Mouse (Mus musculus) myocyte (in vitro differentiated cells): ENCODE measurements around the gene Naa38. TPM values are rescaled to one million over a fixed set of nuclear protein-coding genes. Genes with fewer than 3 reads are reported as not detected.
A peak's percentile ranks its signal among the peaks of the same experiment; 100 is the strongest.
"Not testable (repeated sequence)": the region's sequence is repeated elsewhere in the genome, so short reads cannot be mapped to it uniquely, and the experiment has no call there.

Experiments used
- H3K27me3 ChIP-seq: one replicate; pipeline ENCODE4 v1.6.1; 2011; ENCODE audit not compliant: control insufficient read depth, insufficient read depth, insufficient read length
- H3K36me3 ChIP-seq: one replicate; pipeline ENCODE4 v1.6.1; 2011; ENCODE audit not compliant: control insufficient read depth, insufficient read depth
- H3K4me2 ChIP-seq: one replicate; pipeline ENCODE4 v1.6.1; 2011; ENCODE audit warnings: low read depth, control low read depth
- H3K4me3 ChIP-seq: one replicate; pipeline ENCODE4 v1.5.1; 2011; ENCODE audit warnings: mild to moderate bottlenecking, control low read depth, moderate library complexity
- H3K79me2 ChIP-seq: one replicate; pipeline ENCODE4 v1.6.1; 2011; ENCODE audit not compliant: control insufficient read depth, insufficient read depth
- H3ac ChIP-seq: one replicate; pipeline ENCODE4 v1.6.1; 2011; ENCODE audit not compliant: control insufficient read depth, insufficient read length
- CEBPB ChIP-seq: IDR thresholded peaks from 2 replicates; pipeline ENCODE4 v1.6.1; 2011; ENCODE audit warnings: mild to moderate bottlenecking, moderate library complexity; ENCODE audit not compliant: poor library complexity, insufficient read depth, severe bottlenecking
- E2F4 ChIP-seq: IDR thresholded peaks from one replicate; pipeline ENCODE4 v1.6.1; 2011; ENCODE audit warnings: mild to moderate bottlenecking, control low read depth, moderate library complexity; ENCODE audit not compliant: insufficient read depth
- MAX ChIP-seq: IDR thresholded peaks from one replicate; pipeline ENCODE4 v1.6.1; 2011; ENCODE audit warnings: low read depth, mild to moderate bottlenecking, control low read depth
- MYOD1 ChIP-seq, 3 experiments: IDR thresholded peaks; one replicate each; pipeline ENCODE4 v1.6.1; 2011; ENCODE audit warnings: control low read depth in 2 of 3, low read depth in 2 of 3, mild to moderate bottlenecking in 2 of 3, moderate library complexity in 1 of 3; ENCODE audit not compliant: insufficient read length in 2 of 3, control insufficient read depth in 1 of 3
- MYOG ChIP-seq, 3 experiments: IDR thresholded peaks; one replicate each; pipeline ENCODE4 v1.6.1; 2011; ENCODE audit warnings: control low read depth in 2 of 3, low read depth in 2 of 3, mild to moderate bottlenecking in 2 of 3; ENCODE audit not compliant: insufficient read length in 2 of 3, control insufficient read depth in 1 of 3, insufficient read depth in 1 of 3
- POLR2A ChIP-seq: IDR thresholded peaks from one replicate; pipeline ENCODE4 v1.6.1; 2011; ENCODE audit warnings: low read depth, mild to moderate bottlenecking, control low read depth, moderate library complexity; ENCODE audit not compliant: insufficient read length
- POLR2AphosphoS2 ChIP-seq: IDR thresholded peaks from one replicate; pipeline ENCODE4 v1.6.1; 2011; ENCODE audit warnings: low read depth, control low read depth; ENCODE audit not compliant: insufficient read length
- REST ChIP-seq: IDR thresholded peaks from one replicate; pipeline ENCODE4 v1.6.1; 2011; ENCODE audit warnings: mild to moderate bottlenecking, control low read depth, moderate library complexity; ENCODE audit not compliant: insufficient read depth, insufficient read length
- SRF ChIP-seq: IDR thresholded peaks from one replicate; pipeline ENCODE4 v1.6.1; 2011; ENCODE audit warnings: low read depth; ENCODE audit not compliant: control insufficient read depth, insufficient read length
- TCF12 ChIP-seq: IDR thresholded peaks from one replicate; pipeline ENCODE4 v1.6.1; 2011; ENCODE audit warnings: mild to moderate bottlenecking, control low read depth; ENCODE audit not compliant: poor library complexity, insufficient read depth, severe bottlenecking
- TCF3 ChIP-seq: IDR thresholded peaks from one replicate; pipeline ENCODE4 v1.6.1; 2011; ENCODE audit warnings: low read depth, control low read depth; ENCODE audit not compliant: insufficient read length
- USF1 ChIP-seq: IDR thresholded peaks from one replicate; pipeline ENCODE4 v1.6.1; 2011; ENCODE audit warnings: low read depth, mild to moderate bottlenecking, control low read depth, moderate library complexity
- polyA plus RNA-seq: library from polyadenylated mRNA; unstranded; fragments of >200 nt; fragmentation: generic; extraction: Trizol; gene quantifications from one replicate; pipeline ENCODE4 v1.2.1, GENCODE M21; 2012; ENCODE audit warnings: missing spikeins

Naa38 gene
- polyA plus RNA-seq: 126 TPM

GRCm38 (mm10) chr11:69395235-69395633 is at the start of gene Naa38, which contains the start of gene Cyb5d1:
Gene Naa38 (plus strand): TSS chr11:69395487.
Gene Cyb5d1 (minus strand): TSS chr11:69395631.
- peak; percentile 13 for TF ChIP-seq USF1
- H3K27me3 ChIP-seq: not testable (repeated sequence)
- Histone ChIP-seq H3K4me2 (peak within 1 kb of the TSS; percentile 95), H3K36me3 (peaks cover 11% of the 10 kb centered on the region), H3K4me3 (peak within 1 kb of the TSS; percentile 81), H3K79me2 (peaks cover 15% of the 10 kb centered on the region), H3ac (peak within 1 kb of the TSS; percentile 85)

- Histone ChIP-seq H3K79me2 (no peaks in the 10 kb centered on the region), H3K4me3 (no peak overlapping the region), H3K4me2 (no peak overlapping the region), H3K27me3 (no peaks in the 10 kb centered on the region), H3K36me3 (peaks cover 49% of the 10 kb centered on the region), H3ac (no peak overlapping the region)
- no peak for TF ChIP-seq CEBPB
- TF ChIP-seq MAX: no peak
Observed at GRCm38 (mm10) chr11:69346441-69346840, 48.8 kb upstream of the Naa38 start.

- no peak overlapping the region for H3ac ChIP-seq
- peak overlapping the region; percentile 8 for H3K4me3 ChIP-seq
- peaks cover 50% of the 10 kb centered on the region for H3K36me3 ChIP-seq
- no peaks in the 10 kb centered on the region for H3K79me2 ChIP-seq
- TF ChIP-seq MYOG (IDR thresholded peaks at IDR 0.05; ENCODE audit: control insufficient read depth in 1 of 3, insufficient read depth in 1 of 3, insufficient read length in 2 of 3, low read depth in 2 of 3): peak in 1 of 3 experiments; percentile 75
- TF ChIP-seq MYOD1 (IDR thresholded peaks at IDR 0.05; ENCODE audit: control insufficient read depth in 1 of 3, insufficient read length in 2 of 3, low read depth in 2 of 3): peak in 1 of 3 experiments; percentile 70
- TF ChIP-seq SRF: no peak
- H3K27me3 ChIP-seq: no peaks in the 10 kb centered on the region
- peak overlapping the region; percentile 66 for H3K4me2 ChIP-seq
Observed at GRCm38 (mm10) chr11:69356544-69356943, 38.7 kb upstream of the Naa38 start.

GRCm38 (mm10) chr11:69357690-69358089 is 37.6 kb upstream of the Naa38 start:
- Histone ChIP-seq H3K79me2 (no peaks in the 10 kb centered on the region), H3K27me3 (no peaks in the 10 kb centered on the region), H3K36me3 (peaks cover 46% of the 10 kb centered on the region), H3K4me3 (peak overlapping the region; percentile 8), H3K4me2 (peak overlapping the region; percentile 66), H3ac (no peak overlapping the region)
- TF ChIP-seq POLR2AphosphoS2 (peak; percentile 20), E2F4 (no peak), TCF3 (peak; percentile 12), MYOD1 (IDR thresholded peaks at IDR 0.05; ENCODE audit: control insufficient read depth in 1 of 3, insufficient read length in 2 of 3, low read depth in 2 of 3) (peak; percentile 40 to 95 (median 85)), TCF12 (peak; percentile 77), MYOG (IDR thresholded peaks at IDR 0.05; ENCODE audit: control insufficient read depth in 1 of 3, insufficient read depth in 1 of 3, insufficient read length in 2 of 3, low read depth in 2 of 3) (peak; percentile 76 to 96 (median 80)), MAX (no peak), CEBPB (no peak), REST (no peak), USF1 (no peak), POLR2A (peak; percentile 60)

- Histone ChIP-seq H3ac (no peak overlapping the region), H3K4me2 (peak overlapping the region; percentile 3), H3K36me3 (peaks cover 21% of the 10 kb centered on the region), H3K79me2 (peaks cover 13% of the 10 kb centered on the region), H3K27me3 (no peaks in the 10 kb centered on the region), H3K4me3 (no peak overlapping the region)
- no peak for TF ChIP-seq MAX
- TF ChIP-seq TCF12: peak; percentile 86
- TF ChIP-seq TCF3: peak; percentile 98
- TF ChIP-seq MYOD1 (IDR thresholded peaks at IDR 0.05; ENCODE audit: control insufficient read depth in 1 of 3, insufficient read length in 2 of 3, low read depth in 2 of 3): peak in 2 of 3 experiments; percentile 98 to 99
- peak in 2 of 3 experiments; percentile 96 to 97 for TF ChIP-seq MYOG (IDR thresholded peaks at IDR 0.05; ENCODE audit: control insufficient read depth in 1 of 3, insufficient read depth in 1 of 3, insufficient read length in 2 of 3, low read depth in 2 of 3)
- no peak for TF ChIP-seq CEBPB
- TF ChIP-seq POLR2A: no peak
- no peak for TF ChIP-seq REST
Observed at GRCm38 (mm10) chr11:69362021-69362420, 33.3 kb upstream of the Naa38 start.

GRCm38 (mm10) chr11:69362479-69362878 is 32.8 kb upstream of the Naa38 start:
- TF ChIP-seq USF1: no peak
- TF ChIP-seq MYOG (IDR thresholded peaks at IDR 0.05; ENCODE audit: control insufficient read depth in 1 of 3, insufficient read depth in 1 of 3, insufficient read length in 2 of 3, low read depth in 2 of 3): no peak
- no peak for TF ChIP-seq POLR2AphosphoS2
- no peak for TF ChIP-seq TCF3
- no peak for TF ChIP-seq E2F4
- TF ChIP-seq POLR2A: no peak
- TF ChIP-seq SRF: no peak
- TF ChIP-seq MAX: no peak
- no peak for TF ChIP-seq CEBPB
- no peak for TF ChIP-seq REST
- TF ChIP-seq MYOD1 (IDR thresholded peaks at IDR 0.05; ENCODE audit: control insufficient read depth in 1 of 3, insufficient read length in 2 of 3, low read depth in 2 of 3): no peak

More at GRCm38 (mm10) chr11:69362479-69362878, 32.8 kb upstream of the Naa38 start:
- H3K79me2 ChIP-seq: peaks cover 13% of the 10 kb centered on the region
- H3ac ChIP-seq: no peak overlapping the region
- no peak overlapping the region for H3K4me3 ChIP-seq
- peak overlapping the region; percentile 3 for H3K4me2 ChIP-seq
- no peaks in the 10 kb centered on the region for H3K27me3 ChIP-seq
- H3K36me3 ChIP-seq: peaks cover 18% of the 10 kb centered on the region
